Mouse (Mus musculus) WW6 (cell line): Measurements from ENCODE around the gene Abtb1.

Source experiments
- DNase-seq: peaks from one replicate; pipeline ENCODE4 v3.0.0-alpha.2; 2013; ENCODE audit warnings: low read depth, low spot score

The Abtb1 gene

GRCm38 (mm10) chr6:88830112-88830702, 11.6 kb downstream of the Abtb1 start:
- no peak for DNase-seq

DNA sequence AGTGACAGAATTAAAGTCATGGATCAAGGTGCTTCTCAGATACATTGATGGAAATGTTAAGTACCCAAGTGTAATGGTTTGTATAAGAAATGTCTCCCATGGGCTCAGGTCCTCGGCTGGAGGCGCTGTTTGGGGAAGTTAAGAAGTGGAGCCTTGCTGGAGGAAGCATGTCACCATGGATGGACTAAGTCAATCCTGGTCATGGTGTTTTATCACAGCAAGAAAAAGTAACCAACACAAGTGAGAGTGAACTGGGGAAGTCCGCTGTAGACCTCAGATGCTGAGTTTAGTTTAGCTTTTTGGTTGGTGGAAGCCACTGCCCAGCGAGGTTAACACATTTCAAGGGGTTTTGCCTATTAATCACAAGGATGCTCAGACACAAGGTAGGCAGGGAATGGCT, 12.2 kb downstream of the Abtb1 start:
- no peak for DNase-seq

DNA sequence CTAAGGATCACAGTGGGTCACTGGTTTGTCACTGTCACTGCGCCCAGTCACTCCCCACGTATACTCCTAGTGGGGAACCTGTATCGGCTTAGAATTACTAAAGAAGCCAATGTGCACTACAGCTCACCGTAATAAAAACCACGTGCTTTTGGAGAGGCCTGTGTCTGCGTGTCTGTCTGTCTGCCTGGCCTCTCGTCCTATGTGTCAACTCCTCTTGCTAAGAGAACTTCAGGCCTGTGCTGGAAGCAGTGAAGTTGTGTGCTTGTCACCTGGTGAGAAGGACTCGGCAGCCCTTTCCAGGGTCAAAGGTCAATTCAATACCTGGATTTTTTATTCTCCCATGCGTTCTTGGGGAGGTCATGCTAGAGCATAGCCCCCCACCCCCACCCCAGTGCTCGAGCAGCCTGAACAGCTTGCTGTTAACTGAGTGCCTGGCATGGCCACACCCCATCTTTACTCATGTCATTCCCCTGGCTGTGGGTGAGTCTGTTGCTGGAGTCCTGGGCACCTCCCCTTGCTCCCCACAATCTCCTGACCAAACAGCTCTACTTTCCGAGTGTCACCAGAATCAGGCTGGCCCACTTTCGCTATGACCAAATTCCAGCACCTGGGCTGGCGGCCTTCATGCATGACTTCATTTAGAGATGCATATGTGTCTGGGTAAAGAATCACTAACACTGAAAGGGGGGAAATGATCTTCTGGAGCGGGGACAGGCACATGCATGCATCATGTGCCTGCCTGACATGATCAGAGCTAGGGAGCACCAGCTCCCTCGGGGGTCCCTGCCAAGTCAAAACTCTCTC, 13.4 kb downstream of the Abtb1 start:
- no peak for DNase-seq

DNA sequence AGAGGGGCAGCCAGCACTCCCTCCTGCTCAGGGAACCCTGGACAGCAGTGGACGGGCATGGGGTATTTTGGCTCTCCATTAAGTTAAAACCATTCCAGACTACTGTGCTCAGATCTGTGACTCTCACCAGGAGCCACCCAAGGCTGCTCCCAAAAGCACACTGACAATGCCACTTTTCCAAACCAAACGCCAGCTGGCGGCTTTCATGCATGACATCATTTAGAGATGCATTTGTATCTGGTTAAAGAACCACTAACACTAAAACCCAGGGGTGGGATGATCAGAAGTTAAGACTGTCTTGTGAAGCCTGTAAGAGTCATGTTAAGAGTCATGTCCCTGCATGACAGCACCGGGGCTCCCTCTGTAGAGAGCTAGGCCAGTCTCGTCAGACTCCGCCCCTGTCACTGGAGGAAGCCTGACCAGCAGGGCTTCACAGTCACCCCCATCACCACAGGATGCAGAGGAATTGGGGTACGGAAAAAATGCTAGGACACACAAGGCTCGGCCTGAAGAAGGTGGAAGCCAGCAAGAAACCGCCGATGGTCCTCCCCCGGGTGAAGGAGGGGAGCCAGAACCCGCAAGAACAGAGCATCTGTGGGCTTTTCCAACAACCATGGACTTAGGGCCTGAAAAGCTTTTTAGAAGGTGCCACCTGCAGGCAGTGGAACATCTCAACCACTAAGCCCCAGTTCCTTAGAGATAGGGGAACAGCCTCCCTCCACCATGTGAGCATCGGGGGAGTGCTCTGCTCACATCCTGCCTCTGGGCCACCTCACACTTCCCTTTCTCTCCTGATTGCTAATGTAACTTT, 14.2 kb downstream of the Abtb1 start:
- DNase-seq: no peak

GRCm38 (mm10) chr6:88826965-88827364, 14.8 kb downstream of the Abtb1 start:
- no peak for DNase-seq

DNA sequence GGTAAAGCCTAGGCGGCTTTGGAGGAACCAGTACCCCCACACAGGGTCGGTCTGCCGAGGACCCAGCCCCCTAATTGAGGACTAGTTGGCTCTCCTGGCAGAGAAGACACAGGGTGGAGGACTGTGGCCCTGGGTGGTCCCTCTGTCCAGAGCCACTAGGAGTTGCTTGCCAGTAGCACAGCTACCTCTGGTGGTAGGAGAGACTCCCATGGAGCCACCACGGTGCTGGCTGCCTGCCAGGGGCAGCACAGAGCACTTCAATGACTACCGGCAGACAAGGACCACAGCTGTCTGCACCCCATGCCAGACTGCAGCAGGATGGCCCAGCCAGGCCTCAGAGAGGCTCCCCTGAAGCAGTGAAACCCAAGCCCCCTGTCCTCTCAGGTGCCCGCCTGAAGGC, 15.2 kb downstream of the Abtb1 start:
- DNase-seq: no peak

- DNase-seq: no peak
Observed at GRCm38 (mm10) chr6:88826088-88826487, 15.7 kb downstream of the Abtb1 start.

- no peak for DNase-seq
Observed at GRCm38 (mm10) chr6:88824183-88824582, 17.6 kb downstream of the Abtb1 start.

- DNase-seq: no peak
Observed at GRCm38 (mm10) chr6:88821901-88822300, 19.9 kb downstream of the Abtb1 start.

- no peak for DNase-seq
Observed at GRCm38 (mm10) chr6:88821294-88821693, 20.5 kb downstream of the Abtb1 start.

DNA sequence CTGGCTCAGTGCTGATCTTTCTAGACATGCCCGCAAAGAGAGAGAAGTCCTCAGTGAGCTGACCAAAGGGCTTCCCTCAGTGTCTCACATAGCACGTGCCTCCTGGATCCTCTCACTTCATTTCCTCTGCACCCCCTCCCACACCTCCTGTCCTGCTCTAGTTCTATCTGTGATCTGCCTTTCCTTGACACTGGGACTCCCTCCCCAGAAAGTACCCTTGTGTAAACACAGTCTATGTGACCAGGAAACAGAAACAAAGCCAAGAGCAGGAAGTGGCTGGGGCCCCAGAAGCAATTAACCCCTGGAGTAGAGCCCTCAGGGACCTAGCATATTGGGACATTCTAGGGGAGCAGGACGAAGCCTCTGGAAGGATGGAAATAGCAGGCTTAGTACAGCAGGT, 20.9 kb downstream of the Abtb1 start:
- no peak for DNase-seq

DNA sequence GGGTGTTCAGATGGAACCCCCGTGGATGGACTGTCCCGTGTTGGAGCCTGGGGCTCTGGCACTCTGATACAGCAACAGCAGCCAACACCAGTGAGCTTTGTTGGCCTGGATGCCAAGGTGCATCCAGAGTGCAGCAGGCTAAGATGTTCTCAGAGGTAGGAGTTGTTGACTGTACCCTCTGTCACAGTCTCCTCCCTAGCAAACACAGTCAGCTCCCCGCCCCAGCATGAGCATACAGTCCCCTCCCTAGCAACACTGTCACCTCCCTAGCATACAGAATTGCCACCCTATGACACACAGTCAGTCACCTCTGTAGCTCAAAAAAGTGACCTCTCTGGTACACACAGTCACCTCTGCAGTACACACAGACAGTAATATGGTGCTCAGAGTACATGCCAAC, 24.9 kb downstream of the Abtb1 start:
- no peak for DNase-seq

GRCm38 (mm10) chr6:88815489-88815888, 26.3 kb downstream of the Abtb1 start:
- DNase-seq: no peak

GRCm38 (mm10) chr6:88815036-88815435, 26.7 kb downstream of the Abtb1 start:
- no peak for DNase-seq

- DNase-seq: no peak
Observed at GRCm38 (mm10) chr6:88813832-88814231, 28.0 kb downstream of the Abtb1 start.

- DNase-seq: peak; percentile 36
Observed at GRCm38 (mm10) chr6:88812886-88813285, 28.9 kb downstream of the Abtb1 start.

- no peak for DNase-seq
Observed at GRCm38 (mm10) chr6:88811880-88812400, 29.8 kb downstream of the Abtb1 start.

- DNase-seq: no peak
Observed at GRCm38 (mm10) chr6:88811396-88811795, 30.4 kb downstream of the Abtb1 start.

DNA sequence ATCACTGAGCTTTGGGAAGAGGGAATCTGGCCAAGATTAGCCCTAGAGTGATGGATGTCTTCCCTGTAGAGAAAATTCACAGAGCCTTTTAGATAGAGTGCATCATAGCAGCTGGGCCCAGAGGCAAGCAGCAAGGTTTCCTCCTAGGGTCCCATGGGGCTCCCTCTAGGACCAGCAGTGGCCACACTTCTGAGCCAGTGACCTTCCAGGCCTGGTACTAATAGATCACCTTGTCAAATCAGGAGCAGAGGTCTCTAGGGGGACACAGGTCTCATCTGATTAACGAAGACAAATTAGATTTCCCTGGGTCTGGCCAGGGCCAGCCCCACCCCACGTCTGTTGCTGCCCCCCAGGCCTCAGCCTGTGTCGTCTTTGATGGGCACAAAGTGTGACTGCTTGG, 31.5 kb downstream of the Abtb1 start:
- DNase-seq: no peak

DNA sequence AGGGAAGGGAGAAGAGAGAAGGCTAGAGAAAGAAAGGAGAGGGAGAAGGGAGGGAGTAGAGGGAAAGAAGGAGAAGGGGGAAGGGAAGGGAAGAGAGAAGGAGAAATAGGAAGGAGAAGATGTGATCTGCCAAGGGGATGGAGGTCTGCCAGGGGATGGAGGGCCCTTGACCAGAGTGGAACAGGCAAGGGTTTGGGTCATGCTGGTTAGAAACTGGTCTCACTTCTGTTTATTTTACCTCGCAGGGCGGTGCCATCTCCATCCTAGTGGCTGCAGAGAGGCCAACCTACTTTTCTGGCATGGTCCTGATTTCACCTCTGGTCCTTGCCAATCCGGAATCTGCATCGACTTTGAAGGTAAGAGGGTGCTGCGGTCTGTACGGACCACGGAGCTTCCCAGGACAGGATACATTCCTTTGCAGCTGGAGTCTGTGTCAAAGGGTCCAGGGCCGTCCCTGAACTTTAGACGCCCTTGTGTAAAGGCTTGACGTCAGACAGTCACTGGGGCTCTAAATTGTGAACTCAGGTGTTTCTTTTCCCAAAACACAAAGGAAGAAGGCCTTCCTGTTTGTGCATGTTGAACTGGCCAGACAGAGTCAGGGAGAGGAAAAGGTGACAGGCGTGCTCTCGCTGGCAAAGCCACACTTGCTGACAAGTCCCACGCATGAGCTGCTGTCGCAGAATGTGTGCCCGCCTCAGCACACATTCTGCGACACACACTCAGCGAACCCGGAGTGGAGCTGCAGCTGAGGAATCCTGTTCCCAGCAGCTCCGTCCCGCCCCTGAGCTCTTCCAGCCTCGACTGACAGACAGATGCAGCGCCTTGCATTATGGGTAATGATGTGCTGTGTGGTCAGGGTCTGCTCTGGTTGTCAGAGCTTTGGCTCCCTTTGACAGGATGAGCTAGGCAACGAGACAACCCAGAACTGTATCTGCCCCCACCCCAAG, 32.4 kb downstream of the Abtb1 start:
- DNase-seq: no peak

- no peak for DNase-seq
Observed at GRCm38 (mm10) chr6:88804966-88805577, 36.7 kb downstream of the Abtb1 start.
